Comparison of ENCODE assay signal across 20 mouse cellular contexts in genomic region chr7:49410188-49410587, GRCm38 (mm10).
"Had no signal": no experiment of that assay in that cellular context is flagged by ENCODE, and none has a peak within 500 bp of the region (broad histone marks: within the 10 kb centered on the region; RNA-seq: fewer than 3 reads in every experiment).

No protein-coding gene starts in this region.

- H3K36me3 ChIP-seq: limb, embryonic 12.5 days; limb, embryonic 15.5 days; midbrain, embryonic 15.5 days; stomach, embryonic 15.5 days had no signal

- H3K9ac ChIP-seq: intestine, embryonic 15.5 days; limb, embryonic 12.5 days; limb, embryonic 15.5 days; liver, embryonic 14.5 days; liver, postnatal 0 days; lung, embryonic 14.5 days; midbrain, embryonic 12.5 days; midbrain, embryonic 15.5 days; neural tube, embryonic 12.5 days; stomach, embryonic 15.5 days had no signal

- H3K27me3 ChIP-seq: intestine, embryonic 15.5 days; limb, embryonic 12.5 days; limb, embryonic 15.5 days; midbrain, embryonic 12.5 days; midbrain, embryonic 15.5 days; neural tube, embryonic 12.5 days; stomach, embryonic 15.5 days had no signal

- DNase-seq: kidney, adult 11 months; kidney, adult 8-10 months; kidney, postnatal 25 days; liver, postnatal 0 days; lung, embryonic 14.5 days; right cerebral cortex, postnatal 14 days; spleen, adult 18-20 months; thymus, postnatal 25 days had no signal

- H3K4me1 ChIP-seq: intestine, embryonic 15.5 days; stomach, embryonic 15.5 days had no signal

- H3K4me3 ChIP-seq: intestine, embryonic 15.5 days; limb, embryonic 12.5 days; limb, embryonic 15.5 days; midbrain, embryonic 12.5 days; midbrain, embryonic 15.5 days; neural tube, embryonic 12.5 days; stomach, embryonic 15.5 days had no signal

- H3K4me2 ChIP-seq: intestine, embryonic 15.5 days; limb, embryonic 12.5 days; limb, embryonic 15.5 days; liver, embryonic 11.5 days; lung, embryonic 14.5 days; midbrain, embryonic 12.5 days; midbrain, embryonic 15.5 days; neural tube, embryonic 12.5 days; stomach, embryonic 15.5 days had no signal

- H3K9me3 ChIP-seq: intestine, embryonic 15.5 days; limb, embryonic 15.5 days; midbrain, embryonic 12.5 days; midbrain, embryonic 15.5 days; neural tube, embryonic 12.5 days; stomach, embryonic 15.5 days had no signal

- H3K27ac ChIP-seq: intestine, embryonic 15.5 days; kidney, postnatal 0 days; limb, embryonic 12.5 days; limb, embryonic 15.5 days; liver, embryonic 14.5 days; macrophage; midbrain, embryonic 12.5 days; midbrain, embryonic 15.5 days; neural tube, embryonic 12.5 days; stomach, embryonic 15.5 days had no signal

- ATAC-seq: intestine, embryonic 15.5 days; liver, postnatal 0 days; lung, postnatal 0 days; midbrain, embryonic 15.5 days had no signal
